Comparison of ENCODE assay signal across 8 mouse cellular contexts in the genomic region with DNA sequence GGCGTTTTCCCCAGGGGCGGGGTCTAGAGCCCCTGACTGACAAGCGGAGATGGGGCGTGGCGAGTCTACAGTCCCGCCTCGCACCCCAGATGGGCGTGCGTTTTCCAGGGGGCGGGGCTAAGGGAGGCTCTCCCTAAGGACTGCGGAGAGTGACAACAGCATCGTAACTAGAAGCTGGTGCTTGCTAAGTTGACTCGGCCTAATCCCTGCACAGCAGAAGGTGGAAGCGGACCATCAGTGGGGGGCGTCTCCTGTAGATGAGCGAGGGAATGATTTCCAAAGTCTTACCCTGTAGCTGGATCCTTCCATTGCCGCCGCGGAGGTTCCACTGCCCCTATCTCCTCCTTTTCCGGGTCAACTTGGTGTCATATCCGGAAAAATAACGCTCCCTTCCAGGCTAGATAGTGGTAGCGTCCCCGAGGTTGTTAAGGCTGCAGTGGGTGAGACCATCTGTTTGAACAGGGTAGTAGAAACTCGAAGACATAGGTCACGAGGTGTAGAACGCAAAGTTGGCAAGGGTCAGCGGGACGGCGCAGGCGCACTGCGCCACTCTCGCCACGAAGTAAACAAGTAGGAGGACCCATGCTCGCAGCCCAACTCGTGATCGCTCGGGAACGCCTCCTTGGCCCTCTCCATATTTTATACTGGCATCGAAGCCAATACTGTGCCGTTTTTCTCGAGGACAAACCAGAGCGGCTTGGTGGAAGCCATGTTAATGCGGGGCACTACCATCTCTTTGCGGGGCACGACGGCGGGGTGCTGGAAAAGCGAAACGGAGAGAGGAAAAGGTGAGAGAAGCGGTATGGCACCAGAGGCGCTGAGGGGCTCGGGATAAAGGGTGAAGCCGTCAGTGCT. TPM values are rescaled to one million over a fixed set of nuclear protein-coding genes. Genes with fewer than 3 reads are reported as not detected.
DNase-seq lines count a peak whose midpoint lies in the region; ATAC-seq and TF ChIP-seq lines count a peak whose summit lies in the region.

Gene Akt1s1, plus strand, starts transcription at position 431 of the 855 bp plus-strand sequence.
Gene Tbc1d17, minus strand, starts transcription at position 519 of the 855 bp plus-strand sequence.

- no peaks in the 10 kb centered on the region for H3K9me3 ChIP-seq in CH12.LX (replicated peaks; ENCODE audit: low read length)
- H3K9me3 ChIP-seq in forebrain, embryonic 11.5 days (ENCODE audit: control insufficient read depth, low read length) = no peaks in the 10 kb centered on the region
- no peaks in the 10 kb centered on the region for H3K9me3 ChIP-seq in heart, embryonic 16.5 days (replicated peaks; ENCODE audit: control insufficient read depth, low read length)
- no peaks in the 10 kb centered on the region for H3K9me3 ChIP-seq in liver, embryonic 15.5 days (replicated peaks)
- H3K9me3 ChIP-seq in neural tube, embryonic 12.5 days = no peaks in the 10 kb centered on the region

- under 1% methylated on average over 54 of the region's 54 CpGs for WGBS in forebrain, embryonic 11.5 days
- under 1% methylated on average over 54 of the region's 54 CpGs for WGBS in heart, embryonic 16.5 days
- under 1% methylated on average over 54 of the region's 54 CpGs for WGBS in liver, embryonic 15.5 days (ENCODE audit: insufficient replicate concordance)
- under 1% methylated on average over 54 of the region's 54 CpGs for WGBS in neural tube, embryonic 12.5 days

- peak; percentile 85 for ATAC-seq in forebrain, embryonic 11.5 days (replicated peaks; ENCODE audit: low FRiP score)
- ATAC-seq in heart, embryonic 16.5 days (replicated peaks; ENCODE audit: extremely low read depth, insufficient read depth, low FRiP score) = peak; percentile 85
- peak; percentile 82 for ATAC-seq in liver, embryonic 15.5 days (ENCODE audit: insufficient read depth)
- ATAC-seq in neural tube, embryonic 12.5 days (ENCODE audit: low FRiP score, low read depth) = peak; percentile 82

- peaks cover 14 to 48% of the 10 kb centered on the region in 2 experiments for H3K4me1 ChIP-seq in CH12.LX (ENCODE audit: control insufficient read depth in 1 of 2, insufficient read depth in 2 of 2)
- H3K4me1 ChIP-seq in forebrain, embryonic 11.5 days (replicated peaks; ENCODE audit: control insufficient read depth, insufficient read depth, low read length) = peaks cover 13% of the 10 kb centered on the region
- H3K4me1 ChIP-seq in heart, embryonic 16.5 days (ENCODE audit: control insufficient read depth, insufficient read depth, low read length) = peaks cover 28% of the 10 kb centered on the region
- H3K4me1 ChIP-seq in liver, embryonic 15.5 days (replicated peaks) = peaks cover 47% of the 10 kb centered on the region
- peaks cover 42% of the 10 kb centered on the region for H3K4me1 ChIP-seq in neural tube, embryonic 12.5 days

- H3K4me3 ChIP-seq in CH12.LX (replicated peaks in 1 of 3; ENCODE audit: low read depth in 2 of 3, low read length in 2 of 3, poor library complexity in 1 of 3) = peak within 1 kb of the TSS; percentile 81 to 98 (median 93)
- H3K4me3 ChIP-seq in forebrain, embryonic 11.5 days (ENCODE audit: low read depth, low read length) = peak within 1 kb of the TSS; percentile 63
- peak within 1 kb of the TSS; percentile 85 for H3K4me3 ChIP-seq in heart, embryonic 16.5 days (ENCODE audit: low read length)
- H3K4me3 ChIP-seq in liver, embryonic 15.5 days (replicated peaks) = peak within 1 kb of the TSS; percentile 76
- H3K4me3 ChIP-seq in neural tube, embryonic 12.5 days = peak within 1 kb of the TSS; percentile 84

- peak; percentile 45 for TF ChIP-seq EP300 in CH12.LX (IDR thresholded peaks at IDR 0.05; ENCODE audit: low read length)

- H3K27me3 ChIP-seq in CH12.LX (replicated peaks) = no peaks in the 10 kb centered on the region
- no peaks in the 10 kb centered on the region for H3K27me3 ChIP-seq in forebrain, embryonic 11.5 days (ENCODE audit: control insufficient read depth, insufficient read depth, low read length)
- no peaks in the 10 kb centered on the region for H3K27me3 ChIP-seq in heart, embryonic 16.5 days (ENCODE audit: control insufficient read depth, insufficient read depth, low read length)
- H3K27me3 ChIP-seq in liver, embryonic 15.5 days = no peaks in the 10 kb centered on the region
- no peaks in the 10 kb centered on the region for H3K27me3 ChIP-seq in neural tube, embryonic 12.5 days (replicated peaks)

- peak within 1 kb of the TSS; percentile 97 for H3K9ac ChIP-seq in CH12.LX (ENCODE audit: insufficient read depth, low read depth)
- H3K9ac ChIP-seq in forebrain, embryonic 11.5 days (ENCODE audit: low read length) = peak within 1 kb of the TSS; percentile 72
- peak within 1 kb of the TSS; percentile 94 for H3K9ac ChIP-seq in heart, embryonic 16.5 days (ENCODE audit: low read length)
- peak within 1 kb of the TSS; percentile 70 for H3K9ac ChIP-seq in liver, embryonic 15.5 days
- peak within 1 kb of the TSS; percentile 83 for H3K9ac ChIP-seq in neural tube, embryonic 12.5 days

- H3K27ac ChIP-seq in CH12.LX (ENCODE audit: insufficient read depth, low read depth) = peak within 1 kb of the TSS; percentile 94
- H3K27ac ChIP-seq in forebrain, embryonic 11.5 days (ENCODE audit: low read depth, low read length) = peak within 1 kb of the TSS; percentile 94
- H3K27ac ChIP-seq in heart, embryonic 16.5 days (ENCODE audit: low read length) = peak within 1 kb of the TSS; percentile 99
- H3K27ac ChIP-seq in liver, embryonic 15.5 days (replicated peaks) = peak within 1 kb of the TSS; percentile 98
- H3K27ac ChIP-seq in neural tube, embryonic 12.5 days = peak within 1 kb of the TSS; percentile 81

- H3K4me2 ChIP-seq in CH12.LX (ENCODE audit: insufficient read depth, low read depth, poor library complexity, severe bottlenecking) = peak within 1 kb of the TSS; percentile 79
- peak within 1 kb of the TSS; percentile 70 for H3K4me2 ChIP-seq in forebrain, embryonic 11.5 days (ENCODE audit: low read depth, low read length, severe bottlenecking)
- peak within 1 kb of the TSS; percentile 85 for H3K4me2 ChIP-seq in heart, embryonic 16.5 days (ENCODE audit: low read depth, low read length)
- H3K4me2 ChIP-seq in liver, embryonic 15.5 days = peak within 1 kb of the TSS; percentile 98
- H3K4me2 ChIP-seq in neural tube, embryonic 12.5 days (replicated peaks) = peak within 1 kb of the TSS; percentile 88

- peaks cover 39 to 61% of the 10 kb centered on the region in 2 experiments for H3K36me3 ChIP-seq in CH12.LX (replicated peaks in 1 of 2; ENCODE audit: control insufficient read depth in 1 of 2, insufficient read depth in 1 of 2, low read length in 1 of 2)
- H3K36me3 ChIP-seq in forebrain, embryonic 11.5 days (ENCODE audit: control insufficient read depth, insufficient read depth, low read length) = peaks cover 3% of the 10 kb centered on the region; the same call in 1 of the 2 replicates
- peaks cover 28% of the 10 kb centered on the region for H3K36me3 ChIP-seq in heart, embryonic 16.5 days (ENCODE audit: control insufficient read depth, insufficient read depth)
- peaks cover 46% of the 10 kb centered on the region for H3K36me3 ChIP-seq in liver, embryonic 15.5 days (replicated peaks)
- H3K36me3 ChIP-seq in neural tube, embryonic 12.5 days = peaks cover 41% of the 10 kb centered on the region

- dilution Hi-C loops in CH12.LX (cut with MboI; ENCODE audit: extremely low pct_ligation_motif_present, extremely low pct_unique_long_range_greater_than_20kb, low sequenced_read_pairs) = no loop called here

- peak; percentile 50; the same call in 1 of the 2 replicates for TF ChIP-seq POLR2A in CH12.LX (IDR thresholded peaks at IDR 0.05; ENCODE audit: low read depth, low read length)

- no peak for TF ChIP-seq RAD21 in CH12.LX (IDR thresholded peaks at IDR 0.05; ENCODE audit: low read depth, low read length)

- no peak for TF ChIP-seq CTCF in CH12.LX (conservative IDR thresholded peaks at IDR 0.05 in 1 of 2, IDR thresholded peaks at IDR 0.05 in 1 of 2; ENCODE audit: low read depth in 2 of 2, low read length in 2 of 2)

- peaks cover 28% of the 10 kb centered on the region for H3K79me2 ChIP-seq in CH12.LX (replicated peaks; ENCODE audit: control insufficient read depth, extremely low read depth, insufficient read depth, poor library complexity, severe bottlenecking)

- in situ Hi-C loops in CH12.LX (cut with MboI; ENCODE audit: low pct_ligation_motif_present, low pct_unique_long_range_greater_than_20kb, low sequenced_read_pairs) = no loop called here

- peak; percentile 99 for DNase-seq in CH12.LX (ENCODE audit: extremely low read depth)
- DNase-seq in c-Kit-positive CD71-positive TER-119-negative erythroid progenitor cells, embryonic 14.5 days (ENCODE audit: low read depth) = peak; percentile 97
- DNase-seq in forebrain, embryonic 11.5 days (ENCODE audit: low spot score) = peak; percentile 96
- peak; percentile 98 to 100 for DNase-seq in kidney, postnatal 36 days
- peak; percentile 100 for DNase-seq in telencephalon, adult 2 months (ENCODE audit: low read depth, low spot score)

TF ChIP-seq in CH12.LX, 34 proteins besides CTCF, POLR2A, EP300 and RAD21 (continues in another document):
- peak; percentile 79; the same call in 1 of the 2 replicates for TF ChIP-seq E2F4 (IDR thresholded peaks at IDR 0.05; ENCODE audit: insufficient replicate concordance, low read depth, low read length)
- peak; percentile 60; the same call in 1 of the 2 replicates for TF ChIP-seq NELFE (IDR thresholded peaks at IDR 0.05; ENCODE audit: low read depth, low read length)
- TF ChIP-seq MYC (IDR thresholded peaks at IDR 0.05; ENCODE audit: low read depth, low read length) = peak; percentile 84
- peak; percentile 90; the same call in 1 of the 2 replicates for TF ChIP-seq KAT2A (IDR thresholded peaks at IDR 0.05; ENCODE audit: insufficient replicate concordance, low read length)
- TF ChIP-seq TCF12 (IDR thresholded peaks at IDR 0.05; ENCODE audit: low read depth, low read length) = peak; percentile 68

RNA-seq across cellular contexts. Expression of gene Akt1s1, which starts in this region (rescaled TPM):
- 21.7 and 24.2 TPM in 2 replicates for total RNA-seq in CH12.LX (2012; rRNA removed)
- total RNA-seq in CH12.LX (2014; rRNA removed) = 8.5 and 9.5 TPM in 2 replicates
- polyA plus RNA-seq in CH12.LX (2012; ENCODE audit: insufficient read length, low read depth) = 23.3 and 23.4 TPM in 2 replicates
- 79.9 and 83.0 TPM in 2 replicates for polyA plus RNA-seq in forebrain, embryonic 11.5 days (2014; fragmentation: Nextera tagmentation; extraction: Ambion mirVana)
- polyA plus RNA-seq in heart, embryonic 16.5 days (2015; fragmentation: Nextera tagmentation; extraction: Ambion mirVana) = 103 and 104 TPM in 2 replicates
- polyA plus RNA-seq in liver, embryonic 15.5 days (2015; fragmentation: Nextera tagmentation; extraction: Ambion mirVana) = 27.7 and 32.3 TPM in 2 replicates
- polyA plus RNA-seq in neural tube, embryonic 12.5 days (2016; fragmentation: Nextera tagmentation; extraction: Ambion mirVana) = 108 and 116 TPM in 2 replicates

RNA-seq across cellular contexts. Expression of gene Tbc1d17, which starts in this region (rescaled TPM):
- 32.4 and 40.5 TPM in 2 replicates for total RNA-seq in CH12.LX (2012; rRNA removed)
- 31.9 and 35.5 TPM in 2 replicates for total RNA-seq in CH12.LX (2014; rRNA removed)
- 38.5 and 41.9 TPM in 2 replicates for polyA plus RNA-seq in CH12.LX (2012; ENCODE audit: insufficient read length, low read depth)
- polyA plus RNA-seq in forebrain, embryonic 11.5 days (2014; fragmentation: Nextera tagmentation; extraction: Ambion mirVana) = 67.6 and 69.9 TPM in 2 replicates
- polyA plus RNA-seq in heart, embryonic 16.5 days (2015; fragmentation: Nextera tagmentation; extraction: Ambion mirVana) = 60.5 and 62.3 TPM in 2 replicates
- 26.1 and 29.4 TPM in 2 replicates for polyA plus RNA-seq in liver, embryonic 15.5 days (2015; fragmentation: Nextera tagmentation; extraction: Ambion mirVana)
- 95.4 and 101 TPM in 2 replicates for polyA plus RNA-seq in neural tube, embryonic 12.5 days (2016; fragmentation: Nextera tagmentation; extraction: Ambion mirVana)

Comparison
In these comparisons a context has a peak if more than half of its experiments do, and no peak if none do; other contexts are left out.
1. Peak in every context shown above with its lines: DNase-seq, ATAC-seq, H3K4me3 ChIP-seq and H3K27ac ChIP-seq.